Mouse (Mus musculus) retina, embryonic 14.5 days (tissue): ENCODE data around the gene Erv3.
"Not testable (repeated sequence)": the region's sequence is repeated elsewhere in the genome, so short reads cannot be mapped to it uniquely, and the experiment has no call there.

Experiments
- DNase-seq: peaks from one replicate; pipeline ENCODE4 v3.0.0-alpha.2; 2015; ENCODE audit warnings: low spot score

Gene Erv3

GRCm38 (mm10) chr2:131863472-131863871 lies 3.9 kb upstream of the Erv3 start:
- DNase-seq: no peak

DNA sequence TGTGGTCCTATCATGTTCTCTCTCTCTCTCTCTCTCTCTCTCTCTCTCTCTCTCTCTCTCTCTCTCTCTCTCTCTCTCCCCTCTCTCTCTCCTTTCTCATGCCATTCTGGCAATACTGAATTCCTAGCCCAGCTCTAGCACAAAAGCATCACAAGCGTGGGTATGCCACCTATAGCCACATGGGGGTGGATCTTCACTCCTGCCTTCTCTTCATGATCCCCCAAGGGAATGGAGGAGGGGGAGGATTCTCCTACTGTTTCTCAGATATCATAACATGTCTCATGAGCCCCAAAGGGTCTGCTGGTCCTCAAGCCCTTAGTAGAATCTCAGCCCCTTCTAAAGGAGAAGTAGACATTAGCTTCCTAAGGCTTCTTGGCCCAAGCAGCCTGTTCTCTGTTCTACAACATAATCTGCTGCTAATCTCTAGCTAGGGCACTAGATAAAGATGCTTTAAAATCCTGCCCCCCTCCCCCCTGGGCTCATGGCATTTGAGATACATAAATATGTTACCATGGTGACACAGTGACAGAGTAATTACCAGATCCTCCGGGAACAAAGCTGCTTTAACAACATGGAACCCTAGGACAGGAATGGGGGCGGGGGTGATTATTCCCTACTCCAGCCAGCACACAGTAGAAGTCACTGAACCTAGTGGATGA lies 3.2 kb upstream of the Erv3 start:
- DNase-seq: peak; percentile 52

DNA sequence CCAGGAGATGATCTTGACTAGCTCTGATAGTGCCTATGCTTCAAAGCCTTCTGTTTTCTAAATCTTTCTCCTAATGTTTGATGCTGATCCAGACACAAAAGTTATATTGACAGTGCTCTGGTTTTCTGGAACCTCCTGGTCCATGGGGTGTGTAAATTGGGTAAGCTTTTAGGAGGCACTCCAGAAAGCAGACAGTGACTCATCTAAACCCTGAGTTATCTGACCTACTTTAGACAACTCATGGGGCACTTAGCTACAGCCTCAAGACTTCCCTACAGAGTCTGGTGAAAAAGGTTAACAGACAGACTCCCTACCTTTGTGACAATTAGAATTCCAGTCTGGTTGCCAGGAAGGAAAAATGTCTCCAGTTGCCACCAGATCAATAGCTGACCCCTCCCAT lies 1.7 kb downstream of the Erv3 start:
- no peak for DNase-seq

DNA sequence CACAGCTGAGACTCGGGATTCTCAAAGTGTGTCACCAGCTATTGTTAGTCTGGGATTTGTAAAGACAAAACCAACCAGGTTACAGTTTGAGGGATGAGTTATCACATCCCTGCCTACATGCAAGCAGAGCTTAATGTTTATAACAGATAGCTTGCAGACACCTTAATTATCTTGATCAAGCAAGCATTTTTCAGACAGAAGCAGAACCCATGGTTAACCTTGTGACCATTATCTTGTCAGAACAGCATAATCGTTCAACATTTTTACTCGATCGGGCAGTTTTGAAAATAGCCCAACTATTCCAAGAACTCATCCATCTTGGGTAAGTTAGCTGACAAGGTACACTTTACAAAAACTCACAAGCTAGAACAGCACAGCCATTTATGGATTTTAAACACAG lies 5.8 kb downstream of the Erv3 start:
- DNase-seq: no peak

DNA sequence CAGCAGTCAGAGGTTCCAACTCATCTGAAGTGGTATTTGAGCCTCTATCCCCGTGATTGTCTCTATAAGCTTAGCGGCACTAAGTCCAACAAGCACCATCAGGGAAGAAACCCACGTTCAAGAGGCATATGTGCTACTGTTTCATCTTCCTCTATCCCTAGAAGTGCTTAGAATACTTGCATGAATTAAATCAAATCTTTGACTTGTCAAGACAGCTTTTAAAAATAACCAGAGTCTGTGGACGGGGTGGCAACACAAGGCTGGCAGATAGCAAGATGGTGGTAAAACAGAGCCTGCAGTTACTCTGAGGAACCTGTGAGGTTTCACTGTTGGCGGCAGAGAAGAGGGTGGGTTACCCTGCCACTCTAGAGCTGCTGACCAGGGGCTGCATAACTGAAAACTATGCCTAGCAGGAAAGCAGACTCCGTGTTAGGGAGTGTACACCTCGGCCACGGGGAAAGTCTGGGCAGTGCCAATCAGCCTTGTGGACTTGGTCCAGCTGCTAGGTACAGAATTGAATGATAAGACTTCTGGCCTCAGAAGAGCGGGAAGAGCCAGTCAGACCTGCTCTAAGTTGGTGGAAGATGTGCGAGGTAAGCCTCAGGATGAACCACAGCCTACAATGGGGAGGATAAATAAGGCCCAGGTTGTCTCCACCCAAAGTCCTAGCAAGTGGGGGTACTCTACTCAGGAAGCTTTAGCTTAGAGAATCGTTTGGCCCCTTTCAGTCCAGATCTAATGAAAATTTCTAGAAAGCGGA lies 8.0 kb downstream of the Erv3 start:
- DNase-seq: no peak

DNA sequence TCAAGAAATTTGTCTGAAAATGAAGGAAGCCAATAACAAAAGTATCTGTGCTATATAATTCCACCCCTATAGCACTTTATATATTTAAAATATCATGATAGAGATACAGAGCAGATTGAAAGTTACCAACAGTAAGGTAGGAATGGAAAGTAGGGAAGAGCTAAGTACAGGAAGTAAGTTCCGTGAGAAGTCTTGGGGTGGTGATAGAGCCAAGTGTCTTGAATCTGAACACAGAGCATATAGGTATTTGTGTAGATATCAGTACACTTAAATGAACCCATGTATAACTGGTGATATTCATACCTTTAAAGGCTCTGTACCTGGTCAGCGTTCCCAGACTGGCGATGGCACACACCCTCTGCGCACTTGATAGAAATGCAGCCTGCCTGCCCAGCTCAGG lies 9.5 kb downstream of the Erv3 start:
- DNase-seq: no peak

- peak; percentile 86 for DNase-seq
Observed at GRCm38 (mm10) chr2:131847501-131848359, 11.8 kb downstream of the Erv3 start.

- DNase-seq: no peak
Observed at GRCm38 (mm10) chr2:131846811-131847210, 12.7 kb downstream of the Erv3 start.

GRCm38 (mm10) chr2:131846132-131846710 lies 13.3 kb downstream of the Erv3 start:
- no peak for DNase-seq

DNA sequence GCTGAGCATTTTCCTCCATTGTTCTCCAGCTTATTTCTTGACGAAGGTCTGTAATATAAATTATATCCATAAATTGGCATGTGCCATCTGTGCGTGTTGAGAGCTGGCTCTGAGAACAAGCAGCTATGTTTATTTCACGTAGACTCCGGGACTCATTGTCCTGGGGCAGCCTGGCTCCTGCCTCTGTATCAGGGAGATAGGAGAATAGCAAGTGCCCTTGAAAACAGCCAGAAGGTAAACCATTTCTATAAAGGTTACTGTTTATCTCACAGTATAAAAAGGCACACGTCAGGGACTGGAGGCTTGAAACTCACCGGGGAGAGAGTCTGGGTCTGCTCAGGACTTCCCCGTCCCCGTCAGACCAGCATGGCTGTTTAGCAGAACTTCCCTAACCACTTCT lies 13.9 kb downstream of the Erv3 start:
- no peak for DNase-seq

DNA sequence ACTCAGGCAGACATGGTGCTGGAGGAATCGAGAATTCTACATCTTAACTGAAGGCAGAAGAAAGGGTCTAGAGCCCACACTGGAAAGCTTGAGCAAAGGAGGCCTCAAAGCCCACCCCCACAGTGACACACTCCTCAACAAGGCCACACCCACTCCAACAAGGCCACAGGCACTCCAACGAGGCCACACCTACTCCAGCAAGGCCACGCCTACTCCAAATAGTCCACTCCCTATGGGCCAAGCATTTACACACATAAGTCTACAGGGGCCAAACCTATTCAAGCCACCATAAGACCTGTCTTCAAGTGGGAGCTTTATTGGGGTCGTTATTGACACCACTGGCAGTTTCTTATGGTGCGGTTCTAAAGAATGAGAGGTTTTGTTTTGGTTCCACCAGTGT lies 17.0 kb downstream of the Erv3 start:
- DNase-seq: no peak

- DNase-seq: no peak
Observed at GRCm38 (mm10) chr2:131841321-131841693, 18.2 kb downstream of the Erv3 start.

DNA sequence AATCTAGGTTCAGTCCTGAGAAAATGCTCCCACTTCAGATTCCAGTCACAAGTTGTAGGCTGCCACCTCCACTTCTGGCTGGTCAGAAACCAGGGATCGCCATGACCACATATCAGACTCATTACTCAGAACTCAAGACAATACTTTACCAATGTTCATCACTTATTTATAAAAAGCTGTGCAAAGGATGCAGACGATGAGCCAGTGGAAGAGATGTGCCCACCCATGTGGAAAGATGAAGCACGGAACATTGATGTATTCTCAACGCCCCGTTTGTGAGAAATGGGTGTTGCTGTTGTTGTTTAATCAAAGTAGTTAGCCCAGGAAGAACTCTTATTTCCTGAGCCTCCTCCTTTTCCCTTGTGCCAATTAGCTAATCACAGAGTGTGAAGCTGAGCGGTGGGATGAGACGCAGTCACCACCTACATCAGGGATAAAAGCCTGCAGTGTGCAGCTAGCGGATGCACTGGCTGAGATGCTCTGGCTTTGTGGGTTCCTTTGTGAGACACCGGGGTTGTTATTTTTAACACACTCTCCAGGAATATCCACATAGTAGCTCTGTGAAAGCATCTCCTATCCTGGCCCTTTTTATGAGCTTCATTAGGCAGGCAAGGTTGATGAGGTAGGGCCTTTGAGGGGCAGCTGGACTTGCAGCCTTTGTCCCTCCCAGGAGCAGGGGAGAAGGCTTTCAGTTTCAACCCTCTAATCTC lies 18.8 kb downstream of the Erv3 start:
- DNase-seq: peak; percentile 48

DNA sequence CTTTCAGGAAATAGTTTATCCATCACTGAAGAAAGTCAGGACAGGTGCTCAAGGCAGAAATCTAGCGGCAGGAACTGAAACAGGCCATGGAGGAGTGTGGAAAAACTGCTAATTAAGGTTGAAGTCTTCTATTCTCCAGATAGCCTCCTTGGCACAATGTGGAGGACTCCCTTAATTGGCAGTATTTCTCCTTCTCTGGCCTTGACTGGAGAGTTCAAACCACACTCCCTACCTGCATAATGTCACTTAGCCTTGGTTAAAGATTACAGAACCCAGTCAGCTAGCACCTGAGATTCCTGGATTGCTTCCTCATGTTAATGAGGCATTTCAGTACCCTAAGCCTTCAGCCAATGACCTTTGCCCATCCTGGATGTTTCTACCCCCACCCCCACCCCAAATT lies 25.3 kb downstream of the Erv3 start:
- DNase-seq: no peak

GRCm38 (mm10) chr2:131831861-131832260 lies 27.7 kb downstream of the Erv3 start:
- no peak for DNase-seq

DNA sequence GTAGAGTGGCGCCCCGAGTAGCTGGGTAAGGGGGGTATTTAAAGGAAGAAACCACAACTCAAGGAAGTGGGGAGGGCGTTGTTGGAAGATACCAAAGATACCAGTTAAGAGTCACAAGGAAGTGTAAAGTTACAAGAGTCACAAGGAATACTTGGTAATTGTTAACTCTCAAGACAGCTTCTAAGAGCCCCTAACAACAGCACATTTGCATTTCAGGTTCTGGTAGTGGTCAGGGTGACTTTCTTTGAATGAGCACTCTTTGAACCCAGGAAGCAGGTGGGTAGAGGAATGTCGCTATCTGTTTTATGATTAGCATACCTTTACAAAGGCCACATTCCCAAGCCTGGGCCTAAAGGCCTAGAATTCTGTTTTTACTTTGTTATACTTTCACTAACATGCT lies 28.6 kb downstream of the Erv3 start:
- not testable (repeated sequence) for DNase-seq

DNA sequence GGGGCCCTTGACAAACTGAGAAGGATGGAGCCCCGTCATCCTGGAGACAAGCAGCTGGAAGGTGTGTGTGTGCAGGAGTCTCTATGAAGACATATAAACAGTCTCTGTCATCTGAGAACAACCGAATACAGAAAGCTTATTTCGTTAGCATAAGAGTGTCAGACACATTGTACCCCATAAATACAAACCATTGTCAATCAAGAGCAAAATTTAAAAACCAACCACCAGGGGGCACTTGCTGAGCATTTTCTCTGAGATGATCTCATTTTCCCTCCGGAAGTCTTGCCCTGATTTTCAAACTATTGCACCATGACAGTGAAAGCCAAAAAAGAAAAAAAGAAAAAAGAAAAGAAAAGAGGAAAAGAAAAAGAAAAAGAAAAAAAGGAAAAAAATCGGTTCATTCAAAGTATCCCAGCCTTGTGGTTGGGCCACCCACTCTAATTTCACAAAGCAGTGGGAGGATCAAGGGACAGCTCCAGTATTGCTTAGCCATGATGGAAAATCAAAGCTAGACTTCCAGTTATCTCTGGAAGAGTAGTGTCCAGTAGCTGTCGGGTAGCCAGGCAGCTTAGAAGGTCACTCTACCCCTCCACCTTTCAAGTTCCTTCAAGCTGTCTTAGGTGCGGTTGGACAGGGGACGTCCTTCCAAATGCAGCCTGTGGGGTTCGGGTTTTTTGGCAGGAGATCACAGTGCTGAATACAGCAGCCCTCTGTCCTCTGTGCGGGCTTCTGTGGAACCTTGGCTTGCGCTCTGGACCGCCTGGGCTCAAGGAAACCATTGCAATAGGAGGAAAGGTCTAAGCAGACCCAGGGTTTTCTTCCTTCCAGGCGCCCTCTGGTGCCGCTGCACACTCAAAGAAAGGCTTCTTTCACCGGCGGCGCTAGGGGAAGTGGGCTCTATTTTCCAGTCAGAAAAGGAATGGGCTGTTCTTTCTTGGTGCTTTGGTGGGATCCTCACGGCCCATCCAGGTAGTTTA lies 31.3 kb downstream of the Erv3 start:
- peak; percentile 94 for DNase-seq

DNA sequence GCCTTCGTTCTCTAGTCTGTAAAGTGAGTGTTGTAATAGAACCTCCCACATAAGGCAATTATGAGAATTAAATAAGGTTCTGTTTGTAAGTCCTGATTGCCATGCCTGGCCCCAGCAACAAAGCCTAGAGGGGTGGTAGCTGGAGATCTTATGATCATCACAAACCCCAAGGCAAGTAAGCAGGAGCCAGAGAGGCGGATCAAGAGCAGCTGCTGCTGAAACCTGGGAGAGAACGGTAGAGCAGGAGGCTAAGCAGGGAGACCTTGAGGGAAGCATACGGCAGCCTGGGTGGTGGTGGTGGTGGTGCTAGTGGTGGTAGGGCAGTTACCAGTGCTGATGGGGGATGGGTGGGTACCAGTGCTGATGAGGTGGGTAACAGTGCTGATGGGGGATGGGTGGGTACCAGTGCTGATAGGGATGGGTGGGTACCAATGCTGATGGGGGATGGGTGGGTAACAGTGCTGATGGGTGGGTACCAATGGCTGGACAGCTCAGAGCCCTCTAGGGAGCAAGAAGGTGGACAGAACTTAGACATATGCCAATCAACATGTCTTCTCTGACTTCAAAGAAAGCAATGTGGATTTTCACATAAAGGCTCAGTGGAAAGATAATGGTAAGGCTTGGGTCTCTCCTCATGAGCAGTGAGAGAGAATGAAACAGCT lies 32.4 kb downstream of the Erv3 start:
- no peak for DNase-seq

DNA sequence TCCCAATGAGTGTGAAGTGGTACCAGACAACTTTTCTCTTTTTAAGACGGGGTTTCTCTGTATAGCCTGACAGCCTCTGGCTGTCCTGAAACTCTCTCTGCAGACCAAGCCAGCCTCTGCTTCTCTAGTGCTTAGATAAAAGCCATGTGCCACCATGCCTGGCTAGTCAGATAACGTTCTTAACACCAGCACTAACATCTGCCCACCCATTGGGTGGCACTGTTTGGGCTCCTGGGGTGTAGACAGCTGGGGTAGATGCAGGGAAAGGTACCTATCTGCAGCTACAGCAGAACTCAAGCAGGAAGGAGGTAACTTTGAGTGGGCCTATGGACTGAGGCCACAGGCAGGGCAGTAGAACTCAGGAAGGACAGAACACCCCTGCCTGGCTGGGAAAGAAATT lies 34.0 kb downstream of the Erv3 start:
- DNase-seq: no peak

- DNase-seq: no peak
Observed at GRCm38 (mm10) chr2:131823931-131824330, 35.6 kb downstream of the Erv3 start.
